Mouse (Mus musculus): ENCODE measurements at regions not wholly inside any gene's neighbourhood (a gene's known extent, or its start where the extent isn't known, plus 50 kb on each side); places are given as distances from the start of the nearest gene placed in this dataset.

DNA sequence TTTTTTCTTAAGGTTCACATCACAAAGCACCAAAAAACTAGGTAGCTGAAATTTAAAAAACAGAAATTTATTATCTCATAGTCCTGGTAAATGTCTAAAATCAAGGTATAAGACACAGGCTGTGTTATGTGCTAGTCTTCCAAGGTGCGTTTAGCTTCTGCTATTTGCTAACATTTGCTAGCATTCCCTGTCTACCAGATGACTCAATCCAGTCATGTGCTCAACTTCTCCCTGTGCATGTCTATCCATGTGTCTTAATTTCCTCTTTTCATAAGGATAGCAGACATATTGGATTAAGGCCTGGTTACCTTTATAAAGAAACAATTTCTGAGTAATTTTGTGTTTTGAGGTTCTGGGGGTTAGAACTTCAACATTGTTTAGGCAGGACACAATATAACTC lies 171.8 kb downstream of the Ibtk start:
- Histone ChIP-seq H3K4me3 (ENCODE audit: low read depth, low read length) (no peak overlapping the region), H3K27ac (ENCODE audit: low read depth) (no peak overlapping the region), H3K36me3 (ENCODE audit: insufficient read depth) (no peaks in the 10 kb centered on the region), H3K4me2 (no peak overlapping the region), H3K4me1 (ENCODE audit: insufficient read depth) (no peaks in the 10 kb centered on the region), H3K9me3 (ENCODE audit: low read depth, low read length) (no peaks in the 10 kb centered on the region), H3K9ac (no peak overlapping the region), H3K27me3 (ENCODE audit: insufficient read depth, low read length) (no peaks in the 10 kb centered on the region)
- ATAC-seq (ENCODE audit: insufficient read depth) (no peak), DNase-seq (no peak)
- 87% methylated on average over 1 of the region's 1 CpGs for WGBS
- TF ChIP-seq CTCF (IDR thresholded peaks at IDR 0.05; ENCODE audit: low read depth) = no peak

DNA sequence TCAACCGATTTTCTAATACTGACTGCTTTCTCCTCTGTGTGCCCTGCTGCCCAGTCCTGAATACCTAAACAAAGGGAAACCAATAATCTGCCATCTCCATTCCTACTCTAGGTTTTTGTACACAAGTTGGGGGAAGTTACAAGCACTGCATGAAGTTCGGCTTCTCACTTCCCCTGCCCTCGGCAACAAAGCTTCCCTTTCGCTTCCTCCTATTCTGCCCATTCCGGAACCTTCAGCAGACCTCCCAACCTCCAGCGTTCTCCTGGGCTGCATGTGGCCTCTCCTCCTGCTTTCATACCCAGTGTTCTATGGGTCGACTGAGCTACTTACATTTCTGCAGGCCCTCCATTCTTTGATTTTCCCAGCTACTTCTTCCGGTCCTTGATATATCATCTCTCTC lies 180.3 kb downstream of the Ibtk start:
- Histone ChIP-seq H3K36me3 (ENCODE audit: insufficient read depth) (no peaks in the 10 kb centered on the region), H3K27ac (ENCODE audit: low read depth) (no peak overlapping the region), H3K4me1 (ENCODE audit: insufficient read depth) (no peaks in the 10 kb centered on the region), H3K9ac (no peak overlapping the region), H3K4me2 (no peak overlapping the region), H3K27me3 (ENCODE audit: insufficient read depth, low read length) (no peaks in the 10 kb centered on the region), H3K4me3 (ENCODE audit: low read depth, low read length) (no peak overlapping the region), H3K9me3 (ENCODE audit: low read depth, low read length) (no peaks in the 10 kb centered on the region)
- ATAC-seq (ENCODE audit: insufficient read depth) (no peak), DNase-seq (no peak)
- no peak for TF ChIP-seq CTCF (IDR thresholded peaks at IDR 0.05; ENCODE audit: low read depth)
- WGBS = 79% methylated on average over 8 of the region's 8 CpGs

DNA sequence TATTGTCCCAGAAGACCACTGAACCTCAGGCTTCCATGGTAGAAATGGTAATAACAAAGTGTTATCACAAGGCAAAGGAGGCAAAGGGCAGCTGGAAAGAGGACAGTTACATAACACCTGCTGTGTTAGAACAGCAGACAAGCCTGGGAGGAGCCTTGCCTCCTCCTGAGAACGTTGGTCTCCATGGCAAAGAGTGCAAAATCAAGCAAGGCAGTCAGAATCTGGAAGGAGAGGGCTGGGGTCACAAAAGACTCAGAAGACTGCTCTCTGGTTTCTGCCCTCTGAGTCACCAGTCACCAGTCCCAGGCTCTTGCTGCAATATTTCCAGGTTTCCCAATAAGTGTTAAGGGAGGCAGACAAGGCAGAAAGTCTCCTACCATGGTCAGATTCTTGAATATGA lies 197.3 kb downstream of the Ibtk start:
- WGBS = 23% methylated on average over 1 of the region's 1 CpGs
- Histone ChIP-seq H3K4me1 (ENCODE audit: insufficient read depth) (no peaks in the 10 kb centered on the region), H3K36me3 (ENCODE audit: insufficient read depth) (no peaks in the 10 kb centered on the region), H3K4me3 (ENCODE audit: low read depth, low read length) (no peak overlapping the region), H3K27me3 (ENCODE audit: insufficient read depth, low read length) (no peaks in the 10 kb centered on the region), H3K9ac (no peak overlapping the region), H3K4me2 (no peak overlapping the region), H3K9me3 (ENCODE audit: low read depth, low read length) (no peaks in the 10 kb centered on the region), H3K27ac (ENCODE audit: low read depth) (no peak overlapping the region)
- ATAC-seq (ENCODE audit: insufficient read depth) (no peak), DNase-seq (no peak)
- no peak for TF ChIP-seq CTCF (IDR thresholded peaks at IDR 0.05; ENCODE audit: low read depth)

DNA sequence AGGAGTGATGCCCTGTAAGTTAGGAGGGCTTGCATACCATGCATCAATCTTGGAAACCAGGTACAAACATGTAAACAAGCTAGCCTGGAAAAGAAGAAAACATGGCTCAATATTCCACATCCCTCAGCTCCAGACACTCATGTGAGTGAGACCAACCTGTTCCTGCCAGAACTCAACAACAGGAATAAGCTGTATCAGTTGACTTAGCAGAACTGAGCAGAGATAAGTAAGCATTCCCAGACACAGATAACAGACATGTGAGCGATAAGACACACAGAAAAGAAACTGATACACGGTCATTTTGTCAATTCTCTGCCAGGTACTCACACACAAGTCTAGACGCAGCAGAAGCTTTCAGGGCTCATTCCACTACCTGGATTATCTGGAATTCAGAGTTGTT lies 198.7 kb downstream of the Ibtk start:
- Histone ChIP-seq H3K4me1 (ENCODE audit: insufficient read depth) (no peaks in the 10 kb centered on the region), H3K27me3 (ENCODE audit: insufficient read depth, low read length) (no peaks in the 10 kb centered on the region), H3K4me3 (ENCODE audit: low read depth, low read length) (no peak overlapping the region), H3K9me3 (ENCODE audit: low read depth, low read length) (no peaks in the 10 kb centered on the region), H3K27ac (ENCODE audit: low read depth) (no peak overlapping the region), H3K9ac (no peak overlapping the region), H3K36me3 (ENCODE audit: insufficient read depth) (no peaks in the 10 kb centered on the region), H3K4me2 (no peak overlapping the region)
- ATAC-seq (ENCODE audit: insufficient read depth) = no peak
- 58% methylated on average over 3 of the region's 3 CpGs for WGBS
- no peak for TF ChIP-seq CTCF (IDR thresholded peaks at IDR 0.05; ENCODE audit: low read depth)
- no peak for DNase-seq

DNA sequence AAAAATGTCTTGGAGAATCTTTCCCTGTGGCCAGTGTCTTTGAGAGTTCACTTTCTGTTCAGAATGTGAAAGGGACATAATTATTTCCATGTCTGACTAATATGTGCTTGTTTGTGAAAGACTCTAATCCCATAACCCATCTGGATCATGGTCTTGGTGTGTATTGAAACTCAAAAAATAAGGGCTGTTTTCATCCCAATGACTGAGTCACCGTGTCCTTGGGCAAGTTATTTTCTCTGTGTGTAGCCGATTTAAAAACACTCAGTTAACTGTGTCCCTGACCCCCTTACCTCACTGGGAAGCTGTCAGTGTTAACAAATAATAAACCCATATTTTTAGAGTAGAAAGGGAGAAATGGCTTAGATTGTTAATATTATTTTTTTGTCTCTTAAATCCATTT lies 202.9 kb downstream of the Ibtk start:
- no peak overlapping the region for H3K27ac ChIP-seq (ENCODE audit: low read depth)
- H3K27me3 ChIP-seq (ENCODE audit: insufficient read depth, low read length) = no peaks in the 10 kb centered on the region
- WGBS = 78% methylated on average over 2 of the region's 2 CpGs
- ATAC-seq (ENCODE audit: insufficient read depth) (no peak), DNase-seq (no peak)
- H3K4me3 ChIP-seq (ENCODE audit: low read depth, low read length) = no peak overlapping the region
- H3K36me3 ChIP-seq (ENCODE audit: insufficient read depth) = no peaks in the 10 kb centered on the region
- H3K9ac ChIP-seq = no peak overlapping the region
- H3K9me3 ChIP-seq (ENCODE audit: low read depth, low read length) = no peaks in the 10 kb centered on the region
- H3K4me2 ChIP-seq = no peak overlapping the region
- no peaks in the 10 kb centered on the region for H3K4me1 ChIP-seq (ENCODE audit: insufficient read depth)
- TF ChIP-seq CTCF (IDR thresholded peaks at IDR 0.05; ENCODE audit: low read depth) = no peak

DNA sequence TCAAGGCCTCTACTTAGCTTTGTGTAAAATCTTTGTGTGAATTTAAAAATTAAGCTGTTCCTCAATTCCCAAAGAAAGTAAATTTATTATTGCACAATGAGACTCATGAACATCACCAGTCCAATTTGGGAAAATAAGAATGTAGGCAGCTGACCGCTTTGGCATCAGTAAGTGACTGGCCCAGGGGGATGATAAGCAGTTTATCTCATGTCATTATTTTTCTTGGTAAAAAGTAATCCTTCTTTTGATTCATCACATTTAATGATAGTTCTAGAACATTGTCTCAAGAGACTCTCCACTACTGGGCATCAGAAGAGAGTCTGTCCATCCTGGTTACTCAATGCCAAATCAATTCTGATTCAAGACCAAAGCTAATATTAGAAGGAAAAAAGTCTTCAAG lies 203.6 kb downstream of the Ibtk start:
- Histone ChIP-seq H3K9ac (no peak overlapping the region), H3K9me3 (ENCODE audit: low read depth, low read length) (no peaks in the 10 kb centered on the region), H3K4me2 (no peak overlapping the region), H3K27ac (ENCODE audit: low read depth) (no peak overlapping the region), H3K36me3 (ENCODE audit: insufficient read depth) (no peaks in the 10 kb centered on the region), H3K4me1 (ENCODE audit: insufficient read depth) (no peaks in the 10 kb centered on the region), H3K4me3 (ENCODE audit: low read depth, low read length) (no peak overlapping the region), H3K27me3 (ENCODE audit: insufficient read depth, low read length) (no peaks in the 10 kb centered on the region)
- WGBS = 79% methylated on average over 1 of the region's 1 CpGs
- no peak for ATAC-seq (ENCODE audit: insufficient read depth)
- no peak for TF ChIP-seq CTCF (IDR thresholded peaks at IDR 0.05; ENCODE audit: low read depth)
- DNase-seq = no peak

DNA sequence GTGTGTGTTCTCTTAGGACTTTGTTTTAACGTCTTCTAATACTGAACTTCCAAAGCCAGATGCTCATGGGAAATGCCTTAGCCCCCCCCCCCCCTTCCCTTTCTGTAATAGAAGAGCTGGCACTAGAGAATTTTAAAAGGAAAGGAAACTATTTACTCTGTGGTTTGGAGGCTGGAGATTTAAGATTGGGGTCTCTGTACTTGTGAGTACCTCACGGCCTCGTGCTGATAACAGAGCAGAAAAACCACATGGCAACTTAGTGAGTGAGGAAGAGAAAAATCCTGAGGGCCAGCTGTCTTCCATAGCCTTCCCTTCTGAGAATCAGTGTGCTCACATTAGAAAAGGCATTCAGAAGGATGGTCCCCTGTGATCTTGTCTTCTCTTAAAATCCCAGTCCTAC lies 210.6 kb downstream of the Ibtk start:
- no peaks in the 10 kb centered on the region for H3K9me3 ChIP-seq (ENCODE audit: low read depth, low read length)
- DNase-seq = peak; percentile 15
- no peak for TF ChIP-seq CTCF (IDR thresholded peaks at IDR 0.05; ENCODE audit: low read depth)
- no peak overlapping the region for H3K9ac ChIP-seq
- WGBS = 38% methylated on average over 3 of the region's 3 CpGs
- no peak overlapping the region for H3K27ac ChIP-seq (ENCODE audit: low read depth)
- no peak overlapping the region for H3K4me2 ChIP-seq
- H3K36me3 ChIP-seq (ENCODE audit: insufficient read depth) = no peaks in the 10 kb centered on the region
- no peaks in the 10 kb centered on the region for H3K4me1 ChIP-seq (ENCODE audit: insufficient read depth)
- no peak for ATAC-seq (ENCODE audit: insufficient read depth)
- no peaks in the 10 kb centered on the region for H3K27me3 ChIP-seq (ENCODE audit: insufficient read depth, low read length)
- no peak overlapping the region for H3K4me3 ChIP-seq (ENCODE audit: low read depth, low read length)

DNA sequence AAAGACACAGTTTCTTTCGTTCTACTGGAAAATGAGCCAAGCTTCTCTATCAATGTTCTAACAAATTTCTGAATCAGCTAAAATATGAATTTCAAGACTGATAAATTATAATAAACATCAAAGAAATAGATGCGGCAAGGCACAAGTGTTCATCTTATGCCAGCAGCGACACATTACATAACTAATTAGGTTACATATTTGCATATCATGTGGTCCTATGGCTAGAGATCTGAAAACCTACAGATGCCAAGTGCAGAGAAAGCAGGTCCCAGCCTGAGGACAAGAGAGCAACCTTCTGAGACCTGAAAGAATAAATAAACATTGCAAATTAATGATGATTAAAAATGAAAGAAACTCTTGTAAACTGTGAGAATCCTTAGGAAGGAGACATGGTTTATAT lies 201.3 kb upstream of the Tent5a start:
- WGBS = 70% methylated on average over 3 of the region's 3 CpGs
- Histone ChIP-seq H3K27me3 (ENCODE audit: insufficient read depth, low read length) (no peaks in the 10 kb centered on the region), H3K9ac (no peak overlapping the region), H3K9me3 (ENCODE audit: low read depth, low read length) (no peaks in the 10 kb centered on the region), H3K4me2 (no peak overlapping the region), H3K4me3 (ENCODE audit: low read depth, low read length) (no peak overlapping the region), H3K4me1 (ENCODE audit: insufficient read depth) (no peaks in the 10 kb centered on the region), H3K27ac (ENCODE audit: low read depth) (no peak overlapping the region), H3K36me3 (ENCODE audit: insufficient read depth) (no peaks in the 10 kb centered on the region)
- no peak for DNase-seq
- no peak for TF ChIP-seq CTCF (IDR thresholded peaks at IDR 0.05; ENCODE audit: low read depth)
- no peak for ATAC-seq (ENCODE audit: insufficient read depth)

Measured in lung, embryonic 14.5 days (tissue).